Mouse (Mus musculus) spleen, postnatal 4 days (tissue): Measurements from ENCODE around the gene Cln6.
"Not testable (repeated sequence)": the region's sequence is repeated elsewhere in the genome, so short reads cannot be mapped to it uniquely, and the experiment has no call there.

Experiments
- DNase-seq, 2 experiments: peaks; one replicate each; pipeline ENCODE4 v3.0.0; 2022; ENCODE audit warnings: low spot score in 2 of 2

Cln6 gene

GRCm38 (mm10) chr9:62838506-62839171 is at the start of gene Cln6:
Cln6 (plus strand) TSS chr9:62838785.
- peak; percentile 63 to 85 for DNase-seq

GRCm38 (mm10) chr9:62789856-62790255 is 48.7 kb upstream of the Cln6 start:
- DNase-seq, result no peak

- not testable (repeated sequence) for DNase-seq
Measured at GRCm38 (mm10) chr9:62799218-62799617, 39.4 kb upstream of the Cln6 start.

- DNase-seq, result no peak
Measured at GRCm38 (mm10) chr9:62810095-62810494, 28.5 kb upstream of the Cln6 start.

- DNase-seq, result peak in 1 of 2 experiments; percentile 44
Measured at GRCm38 (mm10) chr9:62810543-62811515, 27.8 kb upstream of the Cln6 start.

GRCm38 (mm10) chr9:62811516-62812121 is 27.0 kb upstream of the Cln6 start, which contains the start of gene Fem1b:
Fem1b (minus strand) TSS chr9:62811934.
- peak; percentile 90 to 95 for DNase-seq

- DNase-seq, result no peak
Measured at GRCm38 (mm10) chr9:62812216-62813049, 26.2 kb upstream of the Cln6 start.

GRCm38 (mm10) chr9:62814751-62815150 is 23.8 kb upstream of the Cln6 start:
- no peak for DNase-seq

- no peak for DNase-seq
Measured at GRCm38 (mm10) chr9:62816323-62817098, 22.1 kb upstream of the Cln6 start.

GRCm38 (mm10) chr9:62817099-62817571 is 21.4 kb upstream of the Cln6 start:
- no peak for DNase-seq

GRCm38 (mm10) chr9:62817828-62818614 is 20.6 kb upstream of the Cln6 start:
- no peak for DNase-seq

- no peak for DNase-seq
Measured at GRCm38 (mm10) chr9:62819494-62819893, 19.1 kb upstream of the Cln6 start.

- DNase-seq, result not testable (repeated sequence)
Measured at GRCm38 (mm10) chr9:62819910-62820309, 18.7 kb upstream of the Cln6 start.

GRCm38 (mm10) chr9:62820829-62821228 is 17.8 kb upstream of the Cln6 start:
- no peak for DNase-seq

GRCm38 (mm10) chr9:62821811-62822210 is 16.8 kb upstream of the Cln6 start:
- no peak for DNase-seq

- no peak for DNase-seq
Measured at GRCm38 (mm10) chr9:62825791-62826393, 12.7 kb upstream of the Cln6 start.

GRCm38 (mm10) chr9:62826456-62826855 is 12.1 kb upstream of the Cln6 start:
- DNase-seq, result no peak

GRCm38 (mm10) chr9:62827939-62828652 is 10.5 kb upstream of the Cln6 start:
- peak in 1 of 2 experiments; percentile 58 for DNase-seq
